Mouse (Mus musculus): ENCODE data around the gene 3100002H09Rik.

The 3100002H09Rik gene

DNA sequence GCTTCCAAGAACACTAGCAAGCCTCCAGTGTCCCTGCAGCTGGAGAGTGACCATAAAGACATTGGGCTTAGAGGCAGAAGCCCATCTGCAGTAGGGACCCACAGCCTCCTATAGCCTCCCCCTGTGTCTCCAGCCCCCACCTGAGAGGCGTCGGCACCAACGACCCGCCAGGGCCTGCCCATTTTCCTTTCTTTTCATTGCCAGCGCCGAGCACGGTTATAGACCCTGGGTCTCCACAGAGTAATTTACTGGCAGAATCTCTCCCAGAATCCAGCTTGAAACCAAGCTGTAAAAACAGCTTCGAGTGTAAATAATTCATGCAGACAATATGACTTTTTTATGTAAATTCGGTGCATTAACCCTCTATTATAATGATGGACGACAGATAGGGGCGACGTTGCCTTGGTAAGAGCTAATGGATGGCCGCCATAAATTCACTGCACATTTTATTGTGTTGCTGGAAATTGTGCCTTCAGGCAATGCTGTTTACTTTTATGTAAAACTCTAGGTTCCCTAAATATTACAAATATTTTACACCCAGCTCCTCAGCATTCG lies 4.9 kb upstream of the 3100002H09Rik start:
- DNase-seq (ENCODE audit: low read depth, low spot score): no peak

DNA sequence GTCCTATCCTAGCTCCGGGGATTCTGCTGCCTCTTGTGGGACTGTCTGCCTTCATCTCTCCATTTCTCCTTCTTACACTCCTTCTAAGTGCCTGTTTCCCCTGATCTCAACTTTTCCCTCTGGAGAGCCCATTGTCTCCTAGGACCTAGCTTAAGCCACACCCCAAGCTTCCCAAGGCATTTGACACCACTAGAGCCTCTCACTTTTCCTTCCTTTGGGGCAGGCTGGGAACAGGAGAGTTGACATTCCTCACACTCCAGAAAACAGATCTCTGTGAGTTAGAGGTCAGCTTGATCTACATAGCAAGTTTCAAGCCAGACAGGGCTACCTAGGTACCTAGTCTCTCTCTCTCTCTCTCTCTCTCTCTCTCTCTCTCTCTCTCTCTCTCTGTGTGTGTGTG lies 3.6 kb upstream of the 3100002H09Rik start:
- DNase-seq (ENCODE audit: low read depth, low spot score): peak; percentile 87

GRCm38 (mm10) chr4:124611768-124612167 lies 1.2 kb upstream of the 3100002H09Rik start:
- no peak for DNase-seq (ENCODE audit: low read depth, low spot score)

- no peak for DNase-seq (ENCODE audit: low read depth, low spot score)
Measured at GRCm38 (mm10) chr4:124610066-124610465, 537 bp downstream of the 3100002H09Rik start.

DNA sequence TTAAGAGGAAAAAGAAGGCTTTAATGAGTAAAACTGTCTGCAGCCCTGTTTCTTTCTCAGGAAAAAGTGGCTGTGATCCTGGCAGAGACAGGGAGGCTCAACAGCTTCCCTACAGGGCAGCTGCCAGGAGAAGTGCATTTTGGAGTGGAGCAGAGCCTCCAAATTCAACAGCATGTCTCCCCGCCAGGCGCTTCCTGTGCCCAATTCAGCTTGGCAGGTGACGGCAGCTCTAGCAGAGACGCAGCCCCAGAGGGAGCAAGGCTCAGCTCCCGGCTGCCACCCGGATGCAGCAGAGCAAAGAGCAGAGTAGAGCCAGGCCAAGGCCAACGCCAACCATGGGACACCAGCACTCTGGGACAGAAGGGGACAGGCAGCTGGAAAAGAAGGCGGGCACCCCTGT lies 3.4 kb downstream of the 3100002H09Rik start:
- no peak for DNase-seq (ENCODE audit: low read depth, low spot score)

DNA sequence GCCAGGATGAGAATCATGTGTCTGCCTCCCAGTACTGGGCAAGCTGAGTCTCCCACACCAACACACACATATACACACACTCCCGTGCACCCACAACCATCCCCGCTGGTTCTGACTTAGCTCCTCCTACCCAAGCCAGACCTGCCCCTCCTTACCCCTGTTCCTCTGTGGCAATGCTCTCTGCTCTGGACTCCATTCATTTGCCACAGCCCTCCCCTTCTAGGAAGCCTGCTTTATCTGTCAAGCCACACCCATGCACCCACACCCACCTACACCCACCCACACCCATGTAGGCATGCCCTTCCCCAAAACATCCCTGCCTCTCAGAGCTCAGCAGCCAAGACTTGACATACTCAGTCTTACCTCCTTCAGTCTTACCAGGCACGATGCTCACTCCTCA lies 4.4 kb downstream of the 3100002H09Rik start:
- peak; percentile 59 for DNase-seq (ENCODE audit: low read depth, low spot score)

DNA sequence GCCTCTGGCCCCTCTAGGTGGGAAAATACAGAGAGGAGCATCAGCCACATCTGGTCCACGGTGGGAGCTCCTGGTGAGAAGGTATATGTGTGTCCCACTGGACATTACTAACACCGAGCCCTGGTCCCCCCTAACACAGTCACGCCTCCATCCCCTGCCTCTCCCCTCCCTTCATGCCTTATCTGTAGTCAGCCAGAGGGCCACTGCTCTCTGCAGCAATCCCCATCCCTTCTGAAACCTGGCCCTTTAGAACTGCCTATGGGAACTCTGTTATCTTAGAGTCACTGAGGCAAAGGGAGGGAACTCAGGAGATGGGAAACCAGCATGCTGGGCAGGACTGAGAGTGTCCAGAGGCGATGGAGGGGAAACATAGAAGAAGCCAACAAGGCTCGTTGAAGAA lies 5.3 kb downstream of the 3100002H09Rik start:
- no peak for DNase-seq (ENCODE audit: low read depth, low spot score)

DNA sequence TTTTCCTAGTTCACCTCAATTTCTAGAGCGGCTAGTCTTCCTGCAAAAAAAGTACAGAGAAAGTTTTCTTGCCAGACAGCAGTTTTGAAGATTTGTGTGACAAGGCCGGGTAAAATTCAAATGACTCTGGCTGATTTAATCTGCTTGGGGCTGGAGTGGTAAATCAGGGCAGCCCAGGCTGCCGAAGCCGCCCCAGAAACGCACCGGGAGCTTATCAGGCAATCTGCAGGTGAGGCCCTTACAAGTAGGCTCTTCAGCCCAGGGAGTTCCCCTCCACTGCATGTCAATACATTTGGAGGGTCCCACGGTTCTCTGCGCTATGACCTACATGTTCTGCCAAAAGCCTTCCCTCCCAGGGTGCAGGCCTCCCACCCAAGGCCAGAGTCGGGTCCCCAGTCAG lies 6.9 kb downstream of the 3100002H09Rik start:
- no peak for DNase-seq (ENCODE audit: low read depth, low spot score)

- DNase-seq (ENCODE audit: low read depth, low spot score): no peak
Measured at GRCm38 (mm10) chr4:124595929-124596328, 14.7 kb downstream of the 3100002H09Rik start.

GRCm38 (mm10) chr4:124594933-124595332 lies 15.7 kb downstream of the 3100002H09Rik start:
- DNase-seq (ENCODE audit: low read depth, low spot score): no peak

- DNase-seq (ENCODE audit: low read depth, low spot score): no peak
Measured at GRCm38 (mm10) chr4:124593691-124594090, 16.9 kb downstream of the 3100002H09Rik start.

- no peak for DNase-seq (ENCODE audit: low read depth, low spot score)
Measured at GRCm38 (mm10) chr4:124593210-124593609, 17.4 kb downstream of the 3100002H09Rik start.

GRCm38 (mm10) chr4:124592241-124592640 lies 18.4 kb downstream of the 3100002H09Rik start:
- no peak for DNase-seq (ENCODE audit: low read depth, low spot score)

- no peak for DNase-seq (ENCODE audit: low read depth, low spot score)
Measured at GRCm38 (mm10) chr4:124580695-124581094, 29.9 kb downstream of the 3100002H09Rik start.

DNA sequence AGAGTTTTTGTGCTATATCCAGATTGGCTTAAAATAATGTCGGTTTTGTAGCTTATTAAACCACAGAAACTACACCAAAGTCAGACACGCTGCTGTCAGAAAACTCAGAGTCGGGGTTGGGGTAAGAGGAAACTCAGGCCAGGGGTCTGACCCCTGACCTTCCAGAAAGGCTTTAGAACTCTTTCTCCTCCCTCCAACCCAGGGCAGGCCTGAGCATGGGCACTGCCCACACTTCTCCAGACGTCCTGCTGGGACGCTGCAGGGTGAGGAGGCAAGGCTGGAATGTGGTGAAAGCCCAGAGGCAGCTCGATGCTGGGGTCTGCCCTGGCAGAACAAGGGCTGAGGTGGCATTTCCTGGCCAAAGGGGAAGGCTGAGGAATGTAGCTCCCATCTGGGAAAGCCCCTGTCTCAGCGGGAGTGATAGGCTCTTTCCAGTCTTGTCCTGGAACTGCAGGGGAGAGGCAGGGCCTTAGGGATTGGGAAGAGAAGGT lies 34.6 kb downstream of the 3100002H09Rik start:
- peak; percentile 36 for DNase-seq (ENCODE audit: low read depth, low spot score)

DNA sequence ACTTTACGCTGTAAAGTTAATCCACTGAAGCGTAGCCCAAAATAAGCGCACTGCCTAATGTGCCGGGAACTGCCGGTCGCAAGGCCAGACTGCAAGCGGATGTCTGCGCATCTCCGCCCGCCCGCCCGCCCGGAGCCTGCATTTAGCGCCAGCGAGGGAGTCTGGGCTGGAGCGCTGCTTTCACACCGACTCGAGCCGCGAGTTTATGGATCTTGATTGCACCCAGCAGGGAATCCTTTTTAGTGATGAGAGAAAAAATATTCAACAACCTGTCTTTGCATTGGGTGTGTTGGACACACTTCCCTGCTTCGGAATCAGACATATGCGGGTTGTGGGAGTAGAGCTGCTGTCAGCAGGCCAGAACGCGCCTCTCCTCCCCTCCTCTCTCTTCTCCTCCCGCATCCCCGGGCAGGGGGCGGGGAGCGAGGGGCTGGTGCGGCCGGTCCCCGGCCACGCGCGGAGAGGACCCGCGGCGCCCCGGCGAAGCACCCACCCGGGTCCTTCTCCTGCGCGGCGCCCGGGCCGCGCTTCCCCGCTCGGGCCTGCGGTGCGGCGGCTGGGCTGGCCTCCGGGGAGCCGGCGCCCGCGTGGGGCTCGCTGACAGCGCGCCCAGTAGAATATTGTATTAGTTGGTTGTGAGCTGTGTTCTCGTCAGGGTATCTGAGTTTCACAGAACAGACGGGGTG lies 35.2 kb downstream of the 3100002H09Rik start:
- no peak for DNase-seq (ENCODE audit: low read depth, low spot score)

GRCm38 (mm10) chr4:124573586-124573985 lies 37.0 kb downstream of the 3100002H09Rik start:
- DNase-seq (ENCODE audit: low read depth, low spot score): no peak

GRCm38 (mm10) chr4:124570977-124571376 lies 39.6 kb downstream of the 3100002H09Rik start:
- no peak for DNase-seq (ENCODE audit: low read depth, low spot score)

- DNase-seq (ENCODE audit: low read depth, low spot score): no peak
Measured at GRCm38 (mm10) chr4:124569661-124570060, 40.9 kb downstream of the 3100002H09Rik start.

GRCm38 (mm10) chr4:124563371-124563770 lies 47.2 kb downstream of the 3100002H09Rik start:
- no peak for DNase-seq (ENCODE audit: low read depth, low spot score)

- DNase-seq (ENCODE audit: low read depth, low spot score): no peak
Measured at GRCm38 (mm10) chr4:124562721-124563120, 47.9 kb downstream of the 3100002H09Rik start.
